Mouse (Mus musculus) right cerebral cortex, postnatal 10 days (tissue): ENCODE data around the gene Clec16a.

ENCODE experiments used
- DNase-seq, 2 experiments: peaks; one replicate each; pipeline ENCODE4 v3.0.0; 2021; ENCODE audit warnings: low spot score in 2 of 2

Gene Clec16a

GRCm38 (mm10) chr16:10786288-10786687, 241.1 kb downstream of the Clec16a start:
- peak; percentile 87 to 89 for DNase-seq

- DNase-seq, result no peak
Observed at GRCm38 (mm10) chr16:10786782-10787547, 241.8 kb downstream of the Clec16a start.

- DNase-seq, result no peak
Observed at GRCm38 (mm10) chr16:10787548-10788058, 242.5 kb downstream of the Clec16a start.

DNA sequence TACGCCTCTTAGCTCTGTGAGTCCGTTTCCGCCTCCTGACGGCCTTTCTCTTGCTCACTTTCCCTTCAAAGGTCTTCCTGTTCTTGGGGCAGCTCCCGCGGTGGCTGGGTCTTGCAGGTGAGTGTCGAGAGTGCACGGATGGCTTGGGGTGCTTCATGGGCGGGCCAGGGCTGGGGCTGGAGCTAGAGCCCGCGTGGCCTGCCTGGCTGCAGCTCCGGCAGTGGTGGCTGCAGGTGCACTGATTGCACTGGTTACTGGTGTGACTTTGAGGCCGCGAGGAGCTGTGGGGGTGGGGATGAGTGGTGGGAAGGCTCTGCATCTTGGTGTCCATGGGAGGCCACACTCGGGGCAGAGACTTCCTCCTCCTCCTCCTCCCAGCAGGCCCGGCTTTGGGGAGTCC, 243.1 kb downstream of the Clec16a start, which contains the start of gene Tnp2:
Gene Tnp2, minus strand, starts transcription at position 390 of the 400 bp plus-strand sequence.
- DNase-seq, result no peak

DNA sequence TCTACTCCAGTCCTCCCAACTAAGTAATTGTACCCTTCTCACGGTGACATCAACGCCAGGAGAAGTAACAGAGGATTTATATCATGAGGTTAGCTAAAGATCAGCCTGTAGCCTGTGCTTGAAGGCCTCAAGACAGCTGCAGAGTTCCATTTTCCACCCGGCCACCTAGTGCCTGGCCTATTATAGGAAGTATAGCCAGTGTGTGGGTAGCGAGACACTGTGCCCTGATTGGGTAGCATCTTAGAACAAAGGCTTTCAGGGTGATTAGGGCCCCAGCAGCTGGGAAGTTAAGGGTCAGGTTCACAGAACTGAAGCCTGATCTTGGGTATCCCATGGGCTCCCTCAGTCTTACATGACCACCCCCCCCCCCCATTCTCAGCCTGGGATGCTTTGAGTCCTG, 243.7 kb downstream of the Clec16a start:
- no peak for DNase-seq

- no peak for DNase-seq
Observed at GRCm38 (mm10) chr16:10790702-10791101, 245.6 kb downstream of the Clec16a start, which contains the start of gene Prm3. Gene Prm3, minus strand, starts transcription at chr16:10790914.
